Mouse (Mus musculus): ENCODE data around the gene Dennd2a.
"Not testable (repeated sequence)": the region's sequence is repeated elsewhere in the genome, so short reads cannot be mapped to it uniquely, and the experiment has no call there.

Gene Dennd2a

DNA sequence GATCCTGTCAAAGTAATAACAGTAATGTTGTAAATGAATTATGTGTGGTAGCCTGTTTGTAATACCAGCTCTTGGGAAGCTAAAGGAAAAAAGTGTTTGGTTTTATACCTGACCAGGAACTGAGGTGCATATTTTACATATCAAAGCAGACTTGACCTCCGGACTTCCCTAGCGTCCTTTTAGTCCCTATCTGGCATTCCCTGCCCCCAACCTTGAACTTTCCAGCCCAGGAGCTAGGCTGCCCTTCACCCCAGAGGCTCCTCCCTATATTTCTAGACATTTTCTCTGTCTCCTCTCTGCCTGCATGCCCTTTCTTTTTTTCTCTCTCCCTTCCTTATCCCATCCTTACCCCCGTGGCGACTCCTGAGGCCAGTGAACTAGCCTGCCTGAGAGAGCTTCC, 136.8 kb downstream of the Dennd2a start:
- DNase-seq (ENCODE audit: inconsistent age in 2 of 2, low spot score in 1 of 2), result no peak

GRCm38 (mm10) chr6:39419851-39420721, 137.6 kb downstream of the Dennd2a start, which contains the start of gene Mkrn1:
Gene Mkrn1, minus strand, starts transcription at chr6:39420462.
- peak; percentile 79 to 95 for DNase-seq (ENCODE audit: inconsistent age in 2 of 2, low spot score in 1 of 2)

GRCm38 (mm10) chr6:39419386-39419850, 138.2 kb downstream of the Dennd2a start:
- no peak for DNase-seq (ENCODE audit: inconsistent age in 2 of 2, low spot score in 1 of 2)

DNA sequence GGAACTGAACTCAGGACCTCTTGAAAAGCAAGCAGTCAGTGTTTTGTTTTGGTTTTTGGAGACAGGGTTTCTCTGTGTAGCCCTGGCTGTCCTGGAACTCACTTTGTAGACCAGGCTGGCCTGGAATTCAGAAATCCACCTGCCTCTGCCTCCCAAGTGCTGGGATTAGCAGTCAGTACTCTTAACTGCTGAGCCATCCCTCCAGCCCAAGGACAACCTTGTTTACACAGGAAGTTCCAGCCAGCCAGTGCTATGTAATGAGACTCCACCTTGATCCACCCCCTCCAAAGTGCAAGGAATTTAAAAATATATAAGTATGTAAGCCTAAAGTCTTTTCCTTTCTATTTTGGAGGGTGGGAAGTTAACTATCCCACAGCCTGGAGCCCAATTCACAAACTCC, 141.0 kb downstream of the Dennd2a start:
- not testable (repeated sequence) for DNase-seq (ENCODE audit: inconsistent age in 2 of 2, low spot score in 1 of 2)

- DNase-seq (ENCODE audit: inconsistent age in 2 of 2, low spot score in 1 of 2), result peak; percentile 69 to 87
These were observed 141.9 kb downstream of the Dennd2a start for GRCm38 (mm10) chr6:39415762-39416161.

GRCm38 (mm10) chr6:39414106-39414505, 143.6 kb downstream of the Dennd2a start:
- DNase-seq (ENCODE audit: inconsistent age in 2 of 2, low spot score in 1 of 2), result no peak
